Mouse (Mus musculus): ENCODE measurements at regions not wholly inside any gene's neighbourhood (a gene's known extent, or its start where the extent isn't known, plus 50 kb on each side); places are given as distances from the start of the nearest gene placed in this dataset.

DNA sequence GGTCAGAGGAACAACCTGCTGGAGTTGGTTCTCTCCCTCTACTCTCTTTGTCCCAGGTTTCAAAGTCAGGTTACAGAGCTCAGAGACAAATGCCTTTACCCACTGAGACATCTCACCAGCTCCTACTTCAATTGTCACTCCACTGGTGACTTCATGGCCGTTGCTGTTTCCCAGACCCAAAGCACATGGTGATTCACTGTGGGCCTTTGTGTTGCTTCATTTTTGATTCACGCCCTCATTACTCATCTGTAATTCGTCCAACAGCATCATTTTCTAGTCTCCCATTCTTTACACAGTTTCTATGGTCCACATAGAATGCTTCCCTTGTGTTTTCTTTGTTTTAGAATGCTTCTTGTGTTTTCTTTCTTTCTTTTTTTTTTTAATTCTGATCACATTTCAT, 498.2 kb downstream of the Igsf11 start:
- WGBS: 85% methylated on average over 3 of the region's 3 CpGs
- H3K27ac ChIP-seq: no peak overlapping the region
- no peaks in the 10 kb centered on the region for H3K4me1 ChIP-seq
- no peak overlapping the region for H3K4me3 ChIP-seq
- ATAC-seq (ENCODE audit: insufficient number of reproducible peaks, low FRiP score, low TSS enrichment, low read depth): no peak
- H3K9ac ChIP-seq: no peak overlapping the region
- H3K36me3 ChIP-seq: no peaks in the 10 kb centered on the region
- H3K9me3 ChIP-seq: no peaks in the 10 kb centered on the region
- H3K4me2 ChIP-seq: no peak overlapping the region
- H3K27me3 ChIP-seq: no peaks in the 10 kb centered on the region

DNA sequence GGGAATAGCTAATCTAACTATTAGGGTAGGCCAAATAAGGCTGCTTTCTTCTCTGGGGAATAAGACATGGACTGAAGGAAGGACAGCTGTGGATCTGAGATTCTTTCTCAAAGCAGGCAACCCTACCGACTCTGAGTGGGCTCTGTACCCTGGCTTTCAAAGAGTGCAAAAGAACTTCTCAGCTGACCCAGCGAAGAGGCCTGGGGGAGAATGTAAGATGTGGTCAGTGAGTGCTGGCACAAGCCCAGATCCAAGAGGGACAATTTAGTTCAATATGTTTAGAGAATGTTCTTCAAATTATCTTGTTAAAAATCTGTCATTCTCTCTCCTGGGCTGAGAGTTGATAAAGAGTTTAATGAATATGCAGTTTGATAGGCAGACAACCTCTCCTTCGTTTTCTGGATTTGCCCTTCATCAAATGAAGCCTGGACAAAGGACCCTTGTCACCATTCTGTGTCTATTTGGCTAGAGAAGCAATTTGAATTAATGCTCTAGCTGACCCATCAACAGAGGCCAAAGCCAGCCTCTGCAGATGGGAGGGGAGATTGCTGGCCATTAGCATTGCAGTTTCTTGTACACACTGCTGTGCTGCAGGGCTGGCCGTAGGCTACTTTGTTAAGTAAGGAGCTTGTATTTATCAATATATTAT, 509.8 kb downstream of the Igsf11 start:
- Histone ChIP-seq H3K36me3 (no peaks in the 10 kb centered on the region), H3K4me2 (no peak overlapping the region), H3K4me1 (no peaks in the 10 kb centered on the region), H3K27me3 (no peaks in the 10 kb centered on the region), H3K4me3 (no peak overlapping the region), H3K9me3 (no peaks in the 10 kb centered on the region), H3K9ac (no peak overlapping the region), H3K27ac (no peak overlapping the region)
- ATAC-seq (ENCODE audit: insufficient number of reproducible peaks, low FRiP score, low TSS enrichment, low read depth): no peak
- WGBS: 77% methylated on average over 4 of the region's 4 CpGs

DNA sequence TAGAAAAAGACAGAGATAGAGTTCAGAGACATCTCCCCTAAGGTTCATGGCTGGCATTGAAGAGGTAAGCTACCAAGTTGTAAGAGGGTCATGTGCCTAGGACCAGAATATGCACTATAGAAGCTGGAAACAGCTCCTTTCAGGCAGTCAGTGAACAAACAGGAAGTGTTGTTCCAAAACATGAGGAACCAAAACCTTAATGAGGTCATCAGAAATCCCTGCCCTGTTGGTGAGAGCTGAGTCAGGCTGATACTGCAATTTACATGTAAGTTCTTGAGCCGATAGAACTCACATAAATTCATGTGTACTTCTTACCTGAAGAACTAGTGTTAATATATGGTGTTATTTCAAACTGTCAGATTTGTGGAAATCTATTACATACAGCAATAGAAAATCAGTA, 539.1 kb downstream of the Igsf11 start:
- H3K4me2 ChIP-seq: no peak overlapping the region
- H3K36me3 ChIP-seq: no peaks in the 10 kb centered on the region
- no peak overlapping the region for H3K9ac ChIP-seq
- H3K4me3 ChIP-seq: no peak overlapping the region
- WGBS: 93% methylated on average over 1 of the region's 1 CpGs
- no peaks in the 10 kb centered on the region for H3K9me3 ChIP-seq
- no peaks in the 10 kb centered on the region for H3K27me3 ChIP-seq
- ATAC-seq (ENCODE audit: insufficient number of reproducible peaks, low FRiP score, low TSS enrichment, low read depth): no peak
- no peak overlapping the region for H3K27ac ChIP-seq
- no peaks in the 10 kb centered on the region for H3K4me1 ChIP-seq

DNA sequence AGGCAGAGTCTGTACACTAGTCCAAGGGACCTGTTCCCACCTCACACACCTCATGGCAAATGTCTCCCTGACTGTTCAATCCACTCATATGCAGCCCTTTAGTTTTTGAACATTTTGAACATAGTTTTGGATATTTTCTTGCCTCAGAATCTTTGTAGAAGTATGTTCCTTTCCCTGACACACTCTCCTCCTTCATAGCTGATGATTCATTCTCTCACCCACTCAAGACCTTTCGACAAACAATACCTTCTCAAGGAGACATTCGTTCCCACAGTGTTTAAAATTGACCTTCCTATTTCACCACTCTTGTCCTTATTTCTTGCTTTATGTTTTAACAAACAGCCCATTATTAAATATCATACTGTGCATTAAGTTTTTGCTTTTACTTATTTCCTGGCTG, 538.4 kb upstream of the Lsamp start:
- Histone ChIP-seq H3K27me3 (no peaks in the 10 kb centered on the region), H3K4me3 (no peak overlapping the region), H3K36me3 (no peaks in the 10 kb centered on the region), H3K27ac (no peak overlapping the region), H3K4me1 (no peaks in the 10 kb centered on the region), H3K9ac (no peak overlapping the region), H3K4me2 (no peak overlapping the region), H3K9me3 (no peaks in the 10 kb centered on the region)
- ATAC-seq (ENCODE audit: insufficient number of reproducible peaks, low FRiP score, low TSS enrichment, low read depth): no peak
- WGBS: 81% methylated on average over 2 of the region's 2 CpGs

DNA sequence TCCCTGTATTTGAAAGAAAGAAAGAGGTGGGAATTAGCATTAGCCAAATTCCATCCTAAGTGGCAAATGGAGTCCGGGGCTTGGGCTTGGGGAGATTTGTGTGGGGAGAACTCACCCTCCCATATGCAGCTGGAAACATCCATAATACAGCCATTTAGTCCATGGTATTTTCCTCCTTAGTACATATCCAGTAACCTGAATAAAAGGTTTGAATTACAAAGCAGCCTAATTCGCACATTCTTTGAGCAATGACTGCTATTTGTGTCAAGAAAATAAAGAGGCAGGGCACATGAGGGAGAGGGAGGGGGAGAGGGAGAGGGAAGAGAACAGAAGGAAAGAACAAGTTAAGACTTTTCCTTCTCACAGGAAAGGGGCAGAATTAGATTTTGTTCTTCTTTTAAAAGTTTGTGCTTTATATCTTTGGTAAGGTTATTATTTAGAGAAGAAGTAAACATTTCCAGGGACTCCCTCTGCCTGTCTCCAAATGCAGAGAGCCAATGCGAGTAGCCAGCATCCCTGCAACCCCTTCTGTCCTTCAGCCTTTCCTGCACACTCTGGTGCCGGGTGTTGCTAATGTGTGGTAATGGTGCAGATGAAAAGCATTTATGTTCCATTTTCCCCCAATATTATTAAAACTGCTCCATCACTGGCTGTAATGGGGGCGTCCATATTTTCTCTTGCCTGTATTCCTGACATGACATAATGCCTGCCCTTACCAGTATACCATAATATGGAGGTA, 530.6 kb upstream of the Lsamp start:
- H3K36me3 ChIP-seq: no peaks in the 10 kb centered on the region
- H3K4me2 ChIP-seq: no peak overlapping the region
- no peak overlapping the region for H3K4me3 ChIP-seq
- H3K4me1 ChIP-seq: no peaks in the 10 kb centered on the region
- ATAC-seq (ENCODE audit: insufficient number of reproducible peaks, low FRiP score, low TSS enrichment, low read depth): no peak
- H3K27ac ChIP-seq: no peak overlapping the region
- H3K9me3 ChIP-seq: no peaks in the 10 kb centered on the region
- H3K9ac ChIP-seq: no peak overlapping the region
- WGBS: 69% methylated on average over 5 of the region's 5 CpGs
- H3K27me3 ChIP-seq: no peaks in the 10 kb centered on the region

Data from limb, embryonic 15.5 days (tissue).